15 mouse cellular contexts compared by ENCODE assay signal in the genomic region with DNA sequence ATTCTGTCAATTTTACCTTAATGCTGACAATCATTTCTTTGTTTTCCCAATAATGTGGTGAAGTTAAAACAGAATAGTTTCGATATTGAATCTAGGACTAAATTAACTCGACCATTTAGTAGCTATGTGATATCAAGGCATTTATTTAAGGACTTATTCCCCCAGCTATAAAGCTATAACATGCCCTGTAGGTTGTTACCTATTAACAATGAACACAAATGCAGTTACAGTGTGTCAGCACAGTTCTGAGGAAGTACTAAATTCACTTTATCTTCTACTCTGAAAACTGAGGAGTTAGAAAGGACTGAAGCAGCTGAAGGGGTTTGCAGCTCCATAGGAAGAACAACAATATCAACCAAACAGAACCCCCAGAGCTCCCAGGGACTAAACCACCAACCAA.
A peak's percentile ranks its signal among the peaks of the same experiment; 100 is the strongest.
DNase-seq lines count a peak whose midpoint lies in the region; ATAC-seq lines count a peak whose summit lies in the region.
"Had no signal": no experiment of that assay in that cellular context is flagged by ENCODE, and none has a peak within 500 bp of the region (broad histone marks: within the 10 kb centered on the region; RNA-seq: fewer than 3 reads in every experiment).

No protein-coding gene starts in this region.

- H3K27ac ChIP-seq in hindbrain, embryonic 13.5 days: peak overlapping the region; percentile 56
- H3K27ac ChIP-seq in hindbrain, embryonic 16.5 days (ENCODE audit: low read depth, low read length): no peak overlapping the region
- H3K27ac ChIP-seq in limb, embryonic 12.5 days: peak overlapping the region; percentile 75; the same call in 1 of the 2 replicates
- no peak overlapping the region for H3K27ac ChIP-seq in forebrain, embryonic 15.5 days (replicated peaks)
- no peak overlapping the region for H3K27ac ChIP-seq in forebrain, embryonic 14.5 days (ENCODE audit: low read depth, low read length)
- H3K27ac ChIP-seq: forebrain, embryonic 10.5 days; liver, embryonic 12.5 days; midbrain, embryonic 10.5 days; stomach, postnatal 0 days had no signal

- H3K36me3 ChIP-seq in hindbrain, embryonic 13.5 days: no peaks in the 10 kb centered on the region
- no peaks in the 10 kb centered on the region for H3K36me3 ChIP-seq in hindbrain, embryonic 16.5 days (ENCODE audit: control insufficient read depth, insufficient read depth, low read length)
- H3K36me3 ChIP-seq in limb, embryonic 12.5 days: no peaks in the 10 kb centered on the region
- no peaks in the 10 kb centered on the region for H3K36me3 ChIP-seq in forebrain, embryonic 15.5 days
- no peaks in the 10 kb centered on the region for H3K36me3 ChIP-seq in forebrain, embryonic 14.5 days (ENCODE audit: control insufficient read depth, insufficient read depth, low read length)
- H3K36me3 ChIP-seq: forebrain, embryonic 10.5 days; liver, embryonic 12.5 days; midbrain, embryonic 10.5 days had no signal

- H3K4me3 ChIP-seq in hindbrain, embryonic 13.5 days: no peak overlapping the region
- H3K4me3 ChIP-seq in hindbrain, embryonic 16.5 days (ENCODE audit: low read length): no peak overlapping the region
- H3K4me3 ChIP-seq in limb, embryonic 12.5 days (replicated peaks): no peak overlapping the region
- H3K4me3 ChIP-seq in forebrain, embryonic 15.5 days: no peak overlapping the region
- no peak overlapping the region for H3K4me3 ChIP-seq in forebrain, embryonic 14.5 days (ENCODE audit: low read depth, low read length)
- H3K4me3 ChIP-seq: forebrain, embryonic 10.5 days; liver, embryonic 12.5 days; midbrain, embryonic 10.5 days had no signal

- peaks cover 16% of the 10 kb centered on the region for H3K4me1 ChIP-seq in hindbrain, embryonic 13.5 days (replicated peaks)
- H3K4me1 ChIP-seq in hindbrain, embryonic 16.5 days (ENCODE audit: control insufficient read depth, insufficient read depth, low read depth, low read length): no peaks in the 10 kb centered on the region
- peaks cover 10% of the 10 kb centered on the region for H3K4me1 ChIP-seq in limb, embryonic 12.5 days (replicated peaks)
- H3K4me1 ChIP-seq in forebrain, embryonic 15.5 days: no peaks in the 10 kb centered on the region
- H3K4me1 ChIP-seq in forebrain, embryonic 14.5 days (ENCODE audit: control insufficient read depth, insufficient read depth, low read length): no peaks in the 10 kb centered on the region
- H3K4me1 ChIP-seq: liver, embryonic 12.5 days; midbrain, embryonic 10.5 days had no signal

- peak; percentile 52 for DNase-seq in 3T3-L1 (ENCODE audit: low read depth, low spot score)
- peak; percentile 50 for DNase-seq in NIH3T3 (ENCODE audit: low read depth)
- DNase-seq in forebrain, embryonic 14.5 days (ENCODE audit: low spot score): no peak
- DNase-seq: cerebellum, adult 11-12 months; cerebellum, postnatal 36 days had no signal

- no peaks in the 10 kb centered on the region for H3K27me3 ChIP-seq in hindbrain, embryonic 13.5 days
- no peaks in the 10 kb centered on the region for H3K27me3 ChIP-seq in hindbrain, embryonic 16.5 days (replicated peaks; ENCODE audit: control insufficient read depth, insufficient read depth, low read length)
- no peaks in the 10 kb centered on the region for H3K27me3 ChIP-seq in limb, embryonic 12.5 days
- H3K27me3 ChIP-seq in forebrain, embryonic 15.5 days: no peaks in the 10 kb centered on the region
- no peaks in the 10 kb centered on the region for H3K27me3 ChIP-seq in forebrain, embryonic 14.5 days (replicated peaks; ENCODE audit: control insufficient read depth, insufficient read depth, low read length)
- H3K27me3 ChIP-seq: liver, embryonic 12.5 days had no signal

- 52% methylated on average over 2 of the region's 2 CpGs for WGBS in hindbrain, embryonic 13.5 days
- WGBS in hindbrain, embryonic 16.5 days: 40% methylated on average over 2 of the region's 2 CpGs
- 16% methylated on average over 2 of the region's 2 CpGs for WGBS in limb, embryonic 12.5 days
- WGBS in forebrain, embryonic 15.5 days: 40% methylated on average over 2 of the region's 2 CpGs
- 31% methylated on average over 2 of the region's 2 CpGs for WGBS in forebrain, embryonic 14.5 days

- H3K9ac ChIP-seq in hindbrain, embryonic 13.5 days: no peak overlapping the region
- no peak overlapping the region for H3K9ac ChIP-seq in hindbrain, embryonic 16.5 days (ENCODE audit: low read depth, low read length)
- H3K9ac ChIP-seq in limb, embryonic 12.5 days (replicated peaks): no peak overlapping the region
- no peak overlapping the region for H3K9ac ChIP-seq in forebrain, embryonic 15.5 days (replicated peaks)
- H3K9ac ChIP-seq in forebrain, embryonic 14.5 days (ENCODE audit: low read length): no peak overlapping the region
- H3K9ac ChIP-seq: liver, embryonic 12.5 days; lung, embryonic 14.5 days had no signal

- no peak overlapping the region for H3K4me2 ChIP-seq in hindbrain, embryonic 13.5 days
- no peak overlapping the region for H3K4me2 ChIP-seq in hindbrain, embryonic 16.5 days (ENCODE audit: low read length)
- H3K4me2 ChIP-seq in limb, embryonic 12.5 days: no peak overlapping the region
- H3K4me2 ChIP-seq in forebrain, embryonic 15.5 days (replicated peaks): no peak overlapping the region
- no peak overlapping the region for H3K4me2 ChIP-seq in forebrain, embryonic 14.5 days (ENCODE audit: low read length)
- H3K4me2 ChIP-seq: liver, embryonic 12.5 days; lung, embryonic 14.5 days had no signal

- no peaks in the 10 kb centered on the region for H3K9me3 ChIP-seq in hindbrain, embryonic 13.5 days
- no peaks in the 10 kb centered on the region for H3K9me3 ChIP-seq in hindbrain, embryonic 16.5 days (ENCODE audit: control insufficient read depth, low read length)
- H3K9me3 ChIP-seq in limb, embryonic 12.5 days: no peaks in the 10 kb centered on the region
- no peaks in the 10 kb centered on the region for H3K9me3 ChIP-seq in forebrain, embryonic 15.5 days
- no peaks in the 10 kb centered on the region for H3K9me3 ChIP-seq in forebrain, embryonic 14.5 days (replicated peaks; ENCODE audit: control insufficient read depth, low read length)
- H3K9me3 ChIP-seq: forebrain, embryonic 10.5 days; liver, embryonic 12.5 days; midbrain, embryonic 10.5 days had no signal

- ATAC-seq in hindbrain, embryonic 13.5 days (ENCODE audit: low FRiP score): no peak
- ATAC-seq in hindbrain, embryonic 16.5 days: no peak
- no peak for ATAC-seq in limb, embryonic 12.5 days (ENCODE audit: insufficient number of reproducible peaks, insufficient read depth, low FRiP score, low TSS enrichment, low read depth)
- ATAC-seq in forebrain, embryonic 15.5 days (replicated peaks): no peak
- ATAC-seq in forebrain, embryonic 14.5 days: no peak
- ATAC-seq: inflammation-experienced regulatory T-cells, adult 6 months; liver, embryonic 12.5 days had no signal

Comparison
In these comparisons a context has a peak if more than half of its experiments do, and no peak if none do; other contexts are left out.
1. H3K27ac ChIP-seq: peak in hindbrain, embryonic 13.5 days (single experiment) and limb, embryonic 12.5 days (single experiment); none in hindbrain, embryonic 16.5 days (single experiment), forebrain, embryonic 15.5 days (single experiment) and forebrain, embryonic 14.5 days (single experiment).